Mouse (Mus musculus) neural tube, embryonic 13.5 days (tissue): ENCODE results near the gene Zeb2. TPM values are rescaled to one million over a fixed set of nuclear protein-coding genes. Genes with fewer than 3 reads are reported as not detected.

Experiments
- ATAC-seq: fragments of 200-750 bp; cut with Nextera tagmentation; 2 replicates; pipeline ENCODE4 v1.8.0; 2017; ENCODE audit warnings: low read depth, mild to moderate bottlenecking, moderate TSS enrichment, moderate library complexity
- H3K27ac ChIP-seq: fragments of 300-500 bp; sonication (generic); replicated peaks from 2 replicates; pipeline ENCODE4 v1.5.1; 2015; ENCODE audit warnings: moderate library complexity, mild to moderate bottlenecking, inconsistent platforms
- H3K27me3 ChIP-seq: fragments of 300-500 bp; sonication (generic); 2 replicates; pipeline ENCODE4 v1.6.1; 2015; ENCODE audit warnings: mild to moderate bottlenecking, inconsistent platforms
- H3K36me3 ChIP-seq: fragments of 300-500 bp; sonication (generic); 2 replicates; pipeline ENCODE4 v1.6.1; 2015; ENCODE audit warnings: mild to moderate bottlenecking, inconsistent platforms
- H3K4me1 ChIP-seq: fragments of 300-500 bp; sonication (generic); replicated peaks from 2 replicates; pipeline ENCODE4 v1.6.1; 2015; ENCODE audit warnings: inconsistent platforms
- H3K4me2 ChIP-seq: fragments of 300-500 bp; sonication (generic); 2 replicates; pipeline ENCODE4 v1.6.1; 2015; ENCODE audit warnings: inconsistent platforms, mild to moderate bottlenecking, moderate library complexity
- H3K4me3 ChIP-seq: fragments of 300-500 bp; sonication (generic); 2 replicates; pipeline ENCODE4 v1.5.1; 2015; ENCODE audit warnings: mild to moderate bottlenecking, inconsistent platforms
- H3K9ac ChIP-seq: fragments of 300-500 bp; sonication (generic); 2 replicates; pipeline ENCODE4 v1.6.1; 2015; ENCODE audit warnings: moderate library complexity, mild to moderate bottlenecking, inconsistent platforms
- H3K9me3 ChIP-seq: fragments of 300-500 bp; sonication (generic); 2 replicates; pipeline ENCODE4 v1.6.1; 2016; ENCODE audit warnings: inconsistent platforms
- WGBS: fragments of 180-500 bp; shearing (Covaris S2); methylation state at CpG from one replicate; pipeline ENCODE4 v1.1.7; 2015; 5-methylcytosine and 5-hydroxymethylcytosine counted together
- polyA plus RNA-seq: library from polyadenylated mRNA; unstranded; fragments of >200 nt; fragmentation: Nextera tagmentation; extraction: Ambion mirVana; gene quantifications from 2 replicates; pipeline ENCODE4 v1.2.1, GENCODE M21; 2015

Zeb2 gene
- polyA plus RNA-seq, 1 experiment from 2014 or later: 48.9 TPM

- 48% methylated on average over 10 of the region's 10 CpGs for WGBS
- no peaks in the 10 kb centered on the region for H3K36me3 ChIP-seq
- ATAC-seq: no peak
- H3K27ac ChIP-seq: no peak overlapping the region
- no peaks in the 10 kb centered on the region for H3K27me3 ChIP-seq
- no peaks in the 10 kb centered on the region for H3K9me3 ChIP-seq
- peaks cover 72% of the 10 kb centered on the region for H3K4me1 ChIP-seq
- no peak overlapping the region for H3K4me3 ChIP-seq
- no peak overlapping the region for H3K9ac ChIP-seq
- H3K4me2 ChIP-seq: no peak overlapping the region
Observed at GRCm38 (mm10) chr2:45056856-45057562, 60.2 kb downstream of the Zeb2 start.

- H3K4me3 ChIP-seq: no peak overlapping the region
- H3K4me1 ChIP-seq: peaks cover 63% of the 10 kb centered on the region
- no peaks in the 10 kb centered on the region for H3K9me3 ChIP-seq
- H3K4me2 ChIP-seq: no peak overlapping the region
- no peaks in the 10 kb centered on the region for H3K36me3 ChIP-seq
- H3K27ac ChIP-seq: no peak overlapping the region
- no peak for ATAC-seq
- 62% methylated on average over 6 of the region's 6 CpGs for WGBS
- H3K27me3 ChIP-seq: no peaks in the 10 kb centered on the region
- H3K9ac ChIP-seq: no peak overlapping the region
Observed at GRCm38 (mm10) chr2:45055926-45056325, 61.3 kb downstream of the Zeb2 start.

DNA sequence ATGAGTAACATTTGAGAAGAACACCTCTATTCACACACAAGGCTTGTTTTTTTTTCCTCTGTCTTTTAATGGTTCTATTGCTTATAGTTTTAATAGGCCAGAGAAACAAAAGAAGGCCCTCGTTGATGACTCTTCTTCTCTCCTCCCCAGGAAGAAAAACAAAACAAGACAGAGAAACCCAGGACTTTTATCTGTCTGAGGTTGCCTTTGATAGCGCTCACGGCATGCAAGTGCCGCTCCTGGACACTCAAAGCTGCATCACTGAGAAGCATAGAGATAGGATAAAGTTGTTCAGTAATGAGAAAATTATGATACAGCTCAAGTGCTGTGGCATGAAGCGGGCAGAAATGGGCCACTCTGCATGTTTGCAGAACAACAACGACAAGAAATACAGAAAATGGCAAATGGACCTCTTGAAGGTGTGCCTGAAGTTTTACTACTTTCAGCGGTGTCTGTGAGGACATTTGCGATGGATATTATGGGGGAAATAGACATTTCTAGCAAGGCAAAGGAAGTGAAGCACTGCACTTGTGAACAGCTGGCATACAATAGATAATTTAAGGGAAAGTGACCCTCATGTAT lies 62.1 kb downstream of the Zeb2 start:
- H3K27me3 ChIP-seq: no peaks in the 10 kb centered on the region
- no peak overlapping the region for H3K4me2 ChIP-seq
- no peaks in the 10 kb centered on the region for H3K9me3 ChIP-seq
- H3K9ac ChIP-seq: no peak overlapping the region
- H3K27ac ChIP-seq: no peak overlapping the region
- no peak overlapping the region for H3K4me3 ChIP-seq
- no peaks in the 10 kb centered on the region for H3K36me3 ChIP-seq
- peaks cover 56% of the 10 kb centered on the region for H3K4me1 ChIP-seq
- ATAC-seq: no peak
- WGBS: 43% methylated on average over 8 of the region's 8 CpGs

- Histone ChIP-seq H3K4me3 (no peak overlapping the region), H3K27me3 (no peaks in the 10 kb centered on the region), H3K9ac (no peak overlapping the region), H3K4me1 (peaks cover 54% of the 10 kb centered on the region), H3K9me3 (no peaks in the 10 kb centered on the region), H3K4me2 (no peak overlapping the region), H3K36me3 (no peaks in the 10 kb centered on the region), H3K27ac (no peak overlapping the region)
- ATAC-seq: no peak; the same call in 1 of the 2 replicates
- WGBS: 46% methylated on average over 11 of the region's 11 CpGs
Observed at GRCm38 (mm10) chr2:45054070-45055025, 62.8 kb downstream of the Zeb2 start.

DNA sequence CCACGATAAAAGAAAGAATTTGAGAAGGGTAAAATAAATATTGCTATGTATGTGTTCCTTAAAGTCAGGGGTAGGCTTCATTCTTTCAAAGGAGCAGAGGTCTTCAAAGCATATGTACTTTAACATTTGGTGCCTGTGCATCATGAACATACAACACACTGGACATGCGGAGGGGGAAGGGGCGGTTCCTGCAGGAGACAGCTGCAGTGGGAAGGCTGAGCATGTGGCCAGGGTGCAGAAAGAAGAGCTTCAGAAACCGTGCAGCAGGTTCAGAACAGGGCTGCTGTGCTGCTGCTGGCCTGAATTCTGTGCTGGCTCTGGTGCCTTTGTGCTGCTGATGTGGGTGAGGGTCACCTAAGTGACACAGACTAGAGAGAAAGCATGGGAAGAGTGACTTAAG lies 64.6 kb downstream of the Zeb2 start:
- no peak overlapping the region for H3K9ac ChIP-seq

DNA sequence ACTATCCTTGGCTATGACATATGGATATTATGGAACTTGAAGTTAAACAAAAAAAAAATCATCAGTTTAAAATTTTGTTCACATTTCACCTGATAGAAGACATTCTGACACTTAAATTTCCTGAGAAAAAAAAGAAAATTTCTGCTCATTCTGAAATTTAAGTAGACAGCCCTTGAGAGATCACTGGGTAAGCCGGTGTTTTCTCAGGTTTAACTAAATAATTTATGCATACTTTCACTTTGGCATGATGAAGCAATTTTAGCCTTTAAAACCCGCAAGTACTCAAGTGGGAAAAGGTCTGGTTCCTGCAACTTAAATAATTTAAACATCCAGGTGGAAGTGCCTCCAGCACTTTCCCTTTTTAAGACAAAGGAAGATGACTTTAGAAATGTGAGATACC lies 65.9 kb downstream of the Zeb2 start:
- 66% methylated on average over 2 of the region's 2 CpGs for WGBS
- Histone ChIP-seq H3K4me2 (no peak overlapping the region), H3K36me3 (no peaks in the 10 kb centered on the region), H3K9ac (no peak overlapping the region), H3K27me3 (no peaks in the 10 kb centered on the region), H3K4me3 (no peak overlapping the region), H3K4me1 (peaks cover 54% of the 10 kb centered on the region), H3K9me3 (no peaks in the 10 kb centered on the region), H3K27ac (no peak overlapping the region)
- no peak for ATAC-seq

More for the DNA sequence above, 64.6 kb downstream of the Zeb2 start:
- Histone ChIP-seq H3K9me3 (no peaks in the 10 kb centered on the region), H3K27me3 (no peaks in the 10 kb centered on the region), H3K27ac (no peak overlapping the region), H3K4me1 (peaks cover 48% of the 10 kb centered on the region), H3K4me3 (no peak overlapping the region), H3K36me3 (no peaks in the 10 kb centered on the region), H3K4me2 (no peak overlapping the region)
- no peak for ATAC-seq
- 66% methylated on average over 4 of the region's 4 CpGs for WGBS

DNA sequence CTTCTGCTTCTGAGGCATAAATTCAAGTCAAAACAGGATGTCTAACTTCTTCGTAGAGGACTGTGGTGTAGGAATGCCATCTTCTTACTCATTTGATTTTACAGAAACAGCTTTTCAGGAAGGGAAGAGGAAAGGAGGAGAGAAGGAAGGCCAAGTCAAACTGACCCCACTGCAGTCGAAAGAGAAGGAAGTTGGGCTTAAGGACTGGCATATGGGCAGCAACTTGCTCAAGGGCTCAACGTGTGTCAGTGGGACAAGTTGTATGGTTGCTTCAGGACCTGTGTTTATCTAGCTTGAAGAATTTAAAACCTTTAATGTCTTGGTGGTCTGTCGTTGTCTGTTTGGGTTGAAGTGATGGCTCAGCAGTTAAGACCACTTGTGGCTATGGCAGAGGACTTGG lies 67.3 kb downstream of the Zeb2 start:
- Histone ChIP-seq H3K4me2 (no peak overlapping the region), H3K4me3 (no peak overlapping the region), H3K36me3 (no peaks in the 10 kb centered on the region), H3K9me3 (no peaks in the 10 kb centered on the region), H3K4me1 (peaks cover 53% of the 10 kb centered on the region), H3K27me3 (no peaks in the 10 kb centered on the region), H3K9ac (no peak overlapping the region), H3K27ac (no peak overlapping the region)
- no peak for ATAC-seq
- WGBS: 82% methylated on average over 4 of the region's 4 CpGs

DNA sequence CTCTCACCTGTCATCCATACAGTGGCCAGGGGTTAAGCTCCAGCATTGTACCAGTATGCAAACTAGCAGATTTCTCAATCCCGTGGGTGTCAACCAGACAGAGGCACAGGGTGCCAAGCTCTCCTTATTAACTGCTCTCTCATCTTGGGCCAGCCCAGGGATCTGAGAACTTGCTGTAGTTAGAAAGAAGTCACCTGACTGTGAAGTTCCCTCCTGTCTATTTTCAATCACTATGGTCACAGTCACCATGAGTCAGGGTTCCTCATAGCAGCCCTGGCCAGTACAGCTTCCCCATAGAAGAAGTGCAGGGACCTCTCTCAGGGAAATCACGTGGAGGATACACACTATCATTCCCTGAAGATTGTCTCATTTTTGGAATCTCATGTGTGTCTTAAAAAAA lies 67.9 kb downstream of the Zeb2 start:
- no peaks in the 10 kb centered on the region for H3K9me3 ChIP-seq
- H3K9ac ChIP-seq: no peak overlapping the region
- ATAC-seq: no peak
- WGBS: 59% methylated on average over 2 of the region's 2 CpGs
- no peaks in the 10 kb centered on the region for H3K27me3 ChIP-seq
- no peak overlapping the region for H3K27ac ChIP-seq
- H3K4me3 ChIP-seq: no peak overlapping the region
- H3K36me3 ChIP-seq: no peaks in the 10 kb centered on the region
- peaks cover 53% of the 10 kb centered on the region for H3K4me1 ChIP-seq
- no peak overlapping the region for H3K4me2 ChIP-seq

DNA sequence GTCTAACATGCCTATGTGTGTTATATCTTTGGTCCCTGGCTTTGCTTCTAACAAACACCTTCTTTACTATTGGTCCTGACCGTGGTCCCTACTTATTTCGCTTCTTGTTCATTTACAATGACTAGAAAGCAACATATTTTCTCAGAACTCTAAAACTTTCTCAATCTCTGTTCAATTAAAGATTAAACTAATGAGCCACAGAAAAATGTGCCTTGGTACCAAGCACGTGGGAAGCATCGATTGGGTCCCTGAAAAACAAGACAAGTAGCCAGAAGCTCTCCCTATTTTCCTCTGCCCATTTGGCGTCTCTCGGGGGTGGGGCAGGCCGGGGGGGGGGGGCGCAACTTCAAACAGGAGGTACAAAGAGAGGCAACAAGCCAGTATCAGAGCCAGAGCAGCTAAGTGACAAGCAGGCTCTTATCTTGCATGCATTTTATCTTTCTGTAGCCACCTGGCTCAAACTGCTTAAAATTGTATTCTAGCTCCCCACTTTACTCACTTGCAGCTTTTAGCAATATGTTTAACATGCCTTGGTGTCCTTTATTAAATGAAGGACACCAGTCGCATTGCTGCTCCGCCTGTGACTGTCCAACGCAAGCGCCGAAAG lies 76.4 kb downstream of the Zeb2 start:
- Histone ChIP-seq H3K4me1 (peaks cover 57% of the 10 kb centered on the region), H3K27me3 (no peaks in the 10 kb centered on the region), H3K4me3 (no peak overlapping the region), H3K9me3 (no peaks in the 10 kb centered on the region), H3K27ac (no peak overlapping the region), H3K9ac (no peak overlapping the region), H3K36me3 (no peaks in the 10 kb centered on the region), H3K4me2 (no peak overlapping the region)
- 78% methylated on average over 13 of the region's 13 CpGs for WGBS
- no peak for ATAC-seq

DNA sequence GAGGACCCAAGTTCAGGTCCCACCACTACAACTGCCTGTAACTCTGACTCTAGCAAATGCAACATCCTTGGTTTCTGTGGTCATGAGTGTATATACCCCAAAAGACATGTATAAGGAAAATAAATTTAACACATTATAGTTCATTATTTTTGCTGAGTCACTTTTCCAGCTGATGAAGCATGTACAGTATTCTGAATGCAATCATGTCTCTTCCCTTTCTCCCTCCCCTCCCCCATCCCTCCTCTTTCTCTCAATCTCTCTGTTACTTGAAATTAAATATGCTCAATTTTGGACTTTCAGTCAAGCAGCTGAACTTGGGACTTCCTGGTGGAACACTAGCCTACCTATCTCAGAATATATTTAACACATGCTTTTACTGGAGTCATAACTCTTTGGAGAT lies 77.7 kb downstream of the Zeb2 start:
- ATAC-seq: no peak
- no peaks in the 10 kb centered on the region for H3K27me3 ChIP-seq
- no peak overlapping the region for H3K9ac ChIP-seq
- no peaks in the 10 kb centered on the region for H3K36me3 ChIP-seq
- no peaks in the 10 kb centered on the region for H3K9me3 ChIP-seq
- no peak overlapping the region for H3K27ac ChIP-seq
- no peak overlapping the region for H3K4me2 ChIP-seq
- no peak overlapping the region for H3K4me3 ChIP-seq
- peaks cover 51% of the 10 kb centered on the region for H3K4me1 ChIP-seq

- Histone ChIP-seq H3K36me3 (no peaks in the 10 kb centered on the region), H3K27me3 (no peaks in the 10 kb centered on the region), H3K9ac (no peak overlapping the region), H3K4me1 (peaks cover 67% of the 10 kb centered on the region), H3K4me2 (no peak overlapping the region), H3K27ac (no peak overlapping the region), H3K4me3 (no peak overlapping the region), H3K9me3 (no peaks in the 10 kb centered on the region)
- 36% methylated on average over 7 of the region's 7 CpGs for WGBS
- no peak for ATAC-seq
Observed at GRCm38 (mm10) chr2:45028091-45028638, 89.0 kb downstream of the Zeb2 start.
